Mouse (Mus musculus): ENCODE data around the gene Sh3tc1.

Sh3tc1 gene

DNA sequence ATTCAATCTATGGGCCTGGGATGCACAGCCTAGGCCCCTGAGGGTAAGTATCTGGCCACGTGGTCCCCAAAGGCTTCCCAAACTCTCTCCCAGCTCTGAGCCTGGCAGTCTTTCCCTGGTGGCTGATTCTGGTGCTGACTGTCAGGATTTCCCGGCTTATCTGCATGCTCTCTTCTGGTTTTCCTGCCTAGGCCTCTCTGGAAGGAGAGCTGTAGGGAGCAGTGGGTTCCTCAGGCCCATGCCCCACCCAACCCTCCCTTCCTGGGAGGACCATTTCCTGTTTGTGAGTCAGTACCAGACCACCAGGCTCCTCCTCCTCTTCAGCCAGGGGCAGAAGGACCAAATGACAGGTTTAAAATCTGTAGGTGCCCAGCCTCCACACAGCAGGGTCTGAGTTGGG, 17.1 kb downstream of the Sh3tc1 start:
- DNase-seq (ENCODE audit: low read depth, low spot score) = no peak

DNA sequence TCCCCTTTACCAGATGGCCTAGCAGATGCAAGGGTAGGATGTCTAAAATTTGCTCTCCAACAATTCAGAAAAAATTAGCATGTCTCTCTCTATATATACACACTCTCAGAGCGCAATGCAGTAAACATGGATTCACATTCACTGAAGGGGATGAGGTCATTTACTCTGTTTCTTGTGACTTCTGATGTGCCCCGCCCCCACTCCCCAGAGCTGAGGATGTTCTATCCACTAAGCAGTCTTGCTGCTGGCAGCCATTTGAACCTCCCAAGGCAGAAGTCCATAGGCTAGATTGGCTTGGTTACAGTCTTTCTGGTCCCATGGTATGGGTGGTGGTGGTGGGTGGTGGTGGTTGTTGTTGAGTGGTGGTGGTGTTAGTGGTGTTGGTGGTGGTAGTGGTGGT, 17.9 kb downstream of the Sh3tc1 start:
- no peak for DNase-seq (ENCODE audit: low read depth, low spot score)

DNA sequence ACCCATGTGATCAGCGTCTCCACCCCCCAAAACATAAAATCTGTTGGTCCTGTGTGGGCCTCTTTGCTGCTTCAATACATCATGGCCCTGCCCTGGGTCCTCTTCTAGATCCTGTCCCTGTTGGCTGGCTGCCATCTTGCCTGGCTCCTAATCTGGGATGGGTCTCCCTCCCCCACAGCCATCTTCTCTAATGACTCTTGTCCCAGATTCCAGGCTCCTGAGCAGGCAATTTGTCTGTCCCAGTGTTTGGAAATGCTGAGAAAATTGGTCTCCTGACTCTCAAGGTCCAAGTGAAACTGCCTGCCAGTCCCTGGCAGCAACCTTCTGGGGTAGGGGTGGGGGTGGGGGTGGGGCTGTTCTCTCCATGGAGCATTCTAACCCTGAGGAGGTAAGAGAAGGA, 19.9 kb downstream of the Sh3tc1 start:
- DNase-seq (ENCODE audit: low read depth, low spot score) = peak; percentile 44

DNA sequence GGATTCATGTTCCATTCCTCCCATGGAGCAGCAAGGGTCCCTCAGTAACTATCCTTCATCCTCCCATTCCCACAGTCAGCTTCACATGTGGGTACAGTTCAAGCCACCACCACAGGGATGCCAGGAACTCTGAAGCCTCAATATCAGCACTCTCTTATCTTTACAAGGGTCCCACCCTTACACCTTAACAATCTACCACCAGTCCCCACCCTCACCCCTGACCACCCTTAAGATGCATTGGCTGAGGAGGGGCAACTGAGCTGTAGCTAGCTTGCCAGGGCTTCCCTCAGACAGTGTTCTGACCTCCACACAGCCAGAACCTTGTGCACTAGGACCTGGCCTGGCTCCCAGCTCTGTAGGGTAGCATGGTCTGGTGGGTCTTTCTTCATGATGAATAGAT, 20.4 kb downstream of the Sh3tc1 start:
- no peak for DNase-seq (ENCODE audit: low read depth, low spot score)

DNA sequence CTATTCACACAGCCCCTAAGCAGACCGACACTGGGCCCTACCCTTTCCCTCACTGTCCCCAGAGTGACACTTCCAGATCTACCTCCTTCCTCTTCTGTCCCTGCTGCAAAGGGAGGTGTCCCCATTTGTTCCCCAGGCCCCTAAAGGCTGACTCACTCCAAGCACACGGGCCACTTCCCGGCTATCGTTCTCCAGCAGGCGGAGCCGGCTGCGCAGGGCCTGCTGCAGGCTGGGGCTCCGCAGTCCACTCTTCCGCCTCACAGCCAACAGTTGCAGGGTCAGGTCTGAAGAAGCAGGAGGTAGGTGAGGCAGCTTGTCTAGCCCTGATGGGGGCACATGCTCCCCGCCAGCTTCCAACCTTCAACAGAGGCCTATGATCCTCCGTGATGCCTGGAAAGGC, 21.0 kb downstream of the Sh3tc1 start:
- no peak for DNase-seq (ENCODE audit: low read depth, low spot score)

DNA sequence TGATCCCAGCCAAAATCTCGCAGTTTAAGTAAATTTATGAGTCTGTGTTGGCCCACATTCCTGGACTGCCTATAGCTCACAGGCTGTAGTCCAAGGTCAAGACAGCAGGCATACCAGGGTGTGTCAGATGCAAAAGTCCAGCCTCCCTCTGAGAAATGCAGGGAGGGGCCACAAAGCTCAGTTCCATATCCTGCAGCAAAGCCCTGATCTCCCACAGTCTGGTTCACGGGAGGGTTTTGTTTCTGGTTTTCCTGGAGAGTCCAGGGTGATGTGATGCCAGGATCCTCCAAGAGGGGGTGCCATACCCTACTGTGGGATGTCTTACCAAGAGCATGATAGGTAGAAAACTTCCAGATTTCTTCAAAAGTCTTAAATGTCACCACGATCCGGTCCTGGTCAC, 21.8 kb downstream of the Sh3tc1 start:
- peak; percentile 62 for DNase-seq (ENCODE audit: low read depth, low spot score)

DNA sequence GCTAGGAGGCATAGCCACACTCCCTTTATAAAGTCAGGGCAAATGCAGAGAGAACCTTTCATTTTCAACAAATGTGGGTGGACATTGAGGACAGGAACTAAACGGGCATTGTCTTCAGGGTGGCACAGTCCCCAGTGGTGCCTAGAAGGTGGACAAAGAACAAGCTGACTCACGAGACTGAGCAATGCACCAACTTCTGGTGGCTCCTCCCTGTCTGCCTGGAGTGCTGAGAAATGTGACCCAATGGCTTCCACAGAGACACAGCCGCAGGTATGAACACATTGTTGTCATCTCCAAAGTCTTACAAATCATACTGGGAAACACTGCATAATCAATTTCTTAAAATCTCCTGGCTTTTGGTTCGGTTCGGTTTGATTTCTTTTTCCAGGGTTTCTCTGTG, 22.3 kb downstream of the Sh3tc1 start:
- no peak for DNase-seq (ENCODE audit: low read depth, low spot score)

DNA sequence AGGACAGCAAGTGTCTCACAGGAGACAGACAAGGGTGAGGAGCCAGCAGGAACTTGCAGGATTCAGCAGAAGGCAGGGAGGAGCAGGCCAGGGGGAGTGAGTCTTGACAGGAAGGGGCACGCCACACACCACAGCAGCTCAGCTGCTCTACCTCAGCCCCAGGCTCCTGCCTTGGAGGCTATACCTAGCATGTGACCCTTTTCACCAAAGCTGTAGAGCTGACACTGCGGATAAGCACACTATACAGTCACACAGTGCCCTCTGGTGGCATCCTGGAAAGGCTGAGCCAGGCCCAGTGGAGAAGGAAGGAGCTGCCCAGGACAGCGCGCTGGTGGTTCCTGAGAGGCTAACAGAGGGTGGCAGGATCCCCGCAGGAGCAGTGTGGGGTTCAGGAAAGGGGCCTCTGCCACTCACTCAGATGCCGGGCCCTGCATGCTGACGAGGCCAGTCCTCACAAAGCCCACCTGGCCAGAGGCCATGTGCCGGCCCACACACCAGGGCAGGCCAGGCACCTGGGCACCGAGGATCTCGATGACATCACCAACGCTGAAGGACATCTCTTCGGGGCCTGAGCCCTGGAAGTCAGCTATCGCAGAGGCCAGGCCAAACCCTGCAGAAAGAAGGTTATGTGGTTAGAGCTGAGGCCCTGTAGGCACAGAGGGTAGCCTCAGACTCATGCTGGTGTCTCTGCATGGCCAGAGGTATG, 26.0 kb downstream of the Sh3tc1 start:
- peak; percentile 88 for DNase-seq (ENCODE audit: low read depth, low spot score)

DNA sequence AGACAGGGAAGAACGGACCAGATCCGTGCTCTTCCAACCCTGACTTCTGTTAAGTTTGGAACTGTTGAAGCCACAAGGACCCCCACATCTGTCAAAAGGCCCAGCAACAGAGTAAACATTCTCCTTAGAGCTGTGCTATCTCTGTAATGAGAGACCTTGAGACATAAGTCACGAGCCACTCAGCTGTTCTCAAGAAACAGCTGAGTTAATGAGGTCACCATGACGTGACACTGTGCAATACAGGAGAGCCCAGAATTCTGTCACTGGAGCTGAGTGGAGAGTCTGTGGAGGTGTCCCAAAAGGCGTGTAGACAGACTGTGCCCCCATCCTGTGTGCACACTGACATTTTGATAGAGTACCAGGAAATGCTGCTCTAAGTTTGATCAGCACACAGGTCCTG, 27.3 kb downstream of the Sh3tc1 start:
- DNase-seq (ENCODE audit: low read depth, low spot score) = no peak

DNA sequence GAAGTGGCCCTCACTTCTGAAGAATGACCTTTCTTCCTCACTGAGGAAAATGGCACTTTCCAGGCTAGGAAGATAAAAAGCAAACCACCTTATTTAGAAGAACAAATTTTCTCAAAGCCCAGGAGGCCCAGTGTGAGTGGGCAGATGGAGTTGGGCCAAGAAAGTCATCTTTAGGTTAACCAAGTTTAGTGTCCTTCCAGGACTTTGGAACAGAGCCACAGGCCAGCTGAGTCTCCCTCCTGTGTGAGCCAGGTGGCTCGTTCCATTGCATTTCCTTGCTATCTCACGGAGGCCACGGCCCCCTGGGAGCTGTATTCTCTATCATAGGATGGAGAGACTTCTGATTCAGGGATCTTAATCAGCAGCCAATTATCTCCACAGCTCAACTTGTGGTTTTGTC, 28.9 kb downstream of the Sh3tc1 start:
- no peak for DNase-seq (ENCODE audit: low read depth, low spot score)

DNA sequence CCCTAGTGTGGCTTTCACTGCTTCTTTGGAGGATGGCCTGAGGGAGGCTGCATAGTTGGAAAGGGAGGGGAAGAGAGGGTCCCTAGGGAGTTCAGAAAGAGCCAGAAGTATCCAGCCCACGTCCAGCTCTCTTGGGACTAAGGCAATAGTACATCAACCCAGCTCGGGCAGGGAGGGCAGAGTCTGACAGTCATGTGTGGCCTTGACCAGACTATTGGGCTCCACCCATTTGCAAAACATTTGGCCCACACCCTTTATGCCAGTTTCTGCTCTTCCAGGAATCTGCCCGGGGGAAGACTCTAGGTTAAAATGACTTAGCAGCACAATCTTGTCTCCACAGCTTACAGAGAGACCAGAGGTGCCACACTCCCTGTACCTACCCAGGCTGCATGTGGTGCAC, 29.3 kb downstream of the Sh3tc1 start:
- no peak for DNase-seq (ENCODE audit: low read depth, low spot score)

DNA sequence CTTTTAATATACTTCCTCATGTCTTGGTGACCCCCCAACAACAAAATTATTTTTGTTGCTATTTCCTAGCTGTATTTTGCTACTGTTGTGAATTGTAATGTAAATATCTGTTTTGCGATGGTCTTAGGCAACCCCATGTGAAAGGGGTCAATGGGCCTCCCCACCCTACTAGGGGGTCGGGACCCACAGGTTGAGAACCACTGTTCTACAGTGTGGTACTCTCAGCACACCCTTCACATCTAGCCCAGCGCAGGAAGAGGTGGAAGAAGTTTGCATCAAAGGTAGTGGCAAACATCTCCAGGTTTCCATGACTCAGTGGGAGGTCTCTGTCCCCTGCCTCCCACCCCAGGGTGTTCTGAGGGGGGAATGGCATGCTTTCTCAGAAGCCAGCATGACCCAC, 34.4 kb downstream of the Sh3tc1 start:
- DNase-seq (ENCODE audit: low read depth, low spot score) = no peak

DNA sequence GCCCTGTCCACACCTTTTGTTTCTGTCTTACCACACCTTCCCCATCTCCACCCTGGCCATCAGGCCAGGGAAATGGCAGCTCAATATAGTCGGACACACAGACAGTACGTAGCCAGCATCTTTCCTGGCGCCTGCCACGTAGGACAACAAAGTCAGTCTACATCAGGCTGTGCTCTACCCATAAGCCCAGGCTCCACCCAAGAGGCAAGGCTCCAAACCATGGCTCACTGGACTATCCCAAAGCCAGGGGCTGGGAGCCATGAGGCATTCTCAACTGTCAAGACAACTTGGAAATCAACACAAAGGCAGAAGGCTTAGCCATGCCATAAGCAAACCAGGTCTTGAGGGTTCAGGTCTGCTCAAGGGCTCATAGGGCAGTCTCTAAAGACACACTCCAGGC, 36.0 kb downstream of the Sh3tc1 start:
- no peak for DNase-seq (ENCODE audit: low read depth, low spot score)

DNA sequence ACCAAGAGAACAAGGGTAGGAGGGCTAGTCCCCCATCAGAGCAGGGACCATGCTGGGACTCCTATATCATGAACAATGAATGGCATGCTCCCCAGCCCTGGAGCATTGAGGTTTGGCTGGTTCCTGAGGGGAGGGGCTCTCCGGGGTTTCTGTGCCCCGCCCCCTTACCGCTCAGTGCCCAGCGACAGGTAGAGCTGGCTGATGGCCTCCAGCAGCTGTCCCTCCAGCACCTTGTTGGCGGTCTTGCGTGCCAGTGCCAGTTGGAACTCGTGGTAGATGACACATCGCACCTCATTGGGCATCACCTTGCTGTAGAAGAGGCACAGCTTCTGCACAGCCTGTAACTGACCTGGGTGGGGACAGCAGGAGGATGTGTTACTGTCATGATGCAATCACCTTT, 36.6 kb downstream of the Sh3tc1 start:
- no peak for DNase-seq (ENCODE audit: low read depth, low spot score)

DNA sequence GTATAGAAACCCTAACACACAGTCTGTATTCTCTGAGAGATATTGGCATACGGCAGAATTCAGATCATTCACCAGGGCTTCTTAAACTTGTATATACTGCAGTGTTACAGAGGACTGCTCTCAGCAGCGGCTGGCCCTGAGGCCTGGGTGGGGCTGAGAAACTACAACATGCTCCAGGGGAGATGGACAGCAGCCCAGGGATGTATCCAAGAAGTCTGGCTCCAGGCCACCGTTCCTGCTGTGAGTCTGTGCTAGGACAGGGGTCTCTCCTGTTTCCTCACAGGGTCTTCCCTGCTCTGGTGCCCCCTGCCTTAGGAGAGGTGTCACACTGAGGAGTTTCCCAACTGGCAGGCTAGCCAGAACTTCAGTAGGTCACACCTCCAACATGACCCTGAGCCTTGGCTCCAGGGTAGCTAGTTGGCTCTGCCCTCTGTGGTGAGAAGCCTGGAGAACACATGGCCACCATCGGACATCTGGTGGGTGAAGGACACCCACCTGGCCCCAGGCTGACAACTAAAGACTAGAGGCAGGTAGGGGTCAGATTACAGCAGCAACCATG, 37.1 kb downstream of the Sh3tc1 start:
- no peak for DNase-seq (ENCODE audit: low read depth, low spot score)

DNA sequence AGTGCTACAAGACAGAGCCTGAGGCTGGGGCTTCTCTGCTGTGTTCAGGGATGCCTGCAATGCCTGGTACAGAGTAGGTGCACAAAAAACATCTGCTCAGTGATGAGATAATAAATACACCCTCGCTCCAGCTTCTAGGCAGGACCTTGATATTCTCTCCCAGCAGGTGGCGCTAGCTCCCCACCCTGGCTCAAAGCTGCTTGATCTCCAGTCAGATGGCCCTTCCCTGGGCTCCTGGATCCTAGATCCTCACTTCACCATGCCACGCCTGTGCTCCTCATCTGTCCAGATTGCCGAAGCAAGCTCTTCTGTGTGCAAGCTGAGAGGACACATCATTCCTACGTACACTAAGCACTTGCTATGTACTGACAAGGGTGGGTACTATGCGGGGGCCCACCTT, 38.7 kb downstream of the Sh3tc1 start:
- DNase-seq (ENCODE audit: low read depth, low spot score) = peak; percentile 84

DNA sequence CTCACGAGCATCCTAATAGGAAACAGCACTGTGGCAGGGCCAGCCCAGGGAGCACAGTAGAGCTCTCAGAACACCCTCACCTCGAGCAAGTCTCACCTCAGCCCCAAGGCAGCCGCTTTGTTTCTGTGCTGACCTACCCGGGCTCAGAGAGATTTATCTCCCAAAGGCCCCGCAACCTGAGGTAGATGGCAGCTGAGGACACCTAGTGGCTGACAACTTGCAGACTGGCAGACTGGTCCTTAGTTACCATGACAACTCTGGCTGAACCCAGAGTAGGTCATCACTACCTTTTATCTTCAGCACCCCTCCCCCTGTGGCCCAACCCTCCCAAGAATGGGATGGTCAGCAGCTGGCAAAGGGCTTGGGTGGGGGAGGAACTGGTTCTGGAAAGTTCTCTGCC, 44.0 kb downstream of the Sh3tc1 start:
- peak; percentile 78 for DNase-seq (ENCODE audit: low read depth, low spot score)

DNA sequence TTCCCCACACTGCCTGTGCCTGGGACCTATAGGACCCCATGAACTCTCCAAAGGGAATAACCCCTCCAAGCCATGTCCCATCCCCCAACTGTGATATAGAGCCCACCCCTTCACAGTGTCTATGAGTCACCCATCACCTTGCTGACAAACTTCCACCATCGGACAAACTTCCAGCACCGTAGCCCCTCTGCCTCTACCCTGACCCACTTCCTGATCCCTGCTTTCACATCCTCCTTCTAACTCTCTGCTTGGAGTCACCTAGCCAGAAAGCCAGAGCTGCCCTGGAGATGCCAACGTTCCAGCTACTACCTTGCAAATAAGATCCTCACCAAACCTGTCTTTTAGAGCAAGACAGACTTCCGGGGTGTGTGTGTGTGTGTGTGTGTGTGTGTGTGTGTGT, 46.1 kb downstream of the Sh3tc1 start:
- no peak for DNase-seq (ENCODE audit: low read depth, low spot score)

DNA sequence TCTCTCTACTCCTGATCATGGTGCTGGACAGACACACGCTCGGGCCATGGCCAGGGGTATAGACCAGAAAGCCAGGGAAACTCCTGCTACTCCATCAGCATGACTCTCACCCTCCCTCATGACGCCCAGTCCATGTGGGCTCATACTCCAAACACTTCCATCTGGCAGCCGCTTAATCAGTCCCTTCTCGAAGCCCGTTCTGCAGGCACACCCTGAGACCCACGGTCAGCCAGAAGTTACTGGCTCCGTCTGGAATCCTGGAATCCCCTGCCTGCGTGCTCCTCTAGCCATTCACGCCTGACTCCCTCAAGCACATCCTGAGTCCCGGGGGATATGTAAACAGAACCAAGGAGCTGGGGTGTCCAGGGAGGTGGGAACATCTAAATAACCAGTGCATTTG, 48.5 kb downstream of the Sh3tc1 start:
- DNase-seq (ENCODE audit: low read depth, low spot score) = no peak

DNA sequence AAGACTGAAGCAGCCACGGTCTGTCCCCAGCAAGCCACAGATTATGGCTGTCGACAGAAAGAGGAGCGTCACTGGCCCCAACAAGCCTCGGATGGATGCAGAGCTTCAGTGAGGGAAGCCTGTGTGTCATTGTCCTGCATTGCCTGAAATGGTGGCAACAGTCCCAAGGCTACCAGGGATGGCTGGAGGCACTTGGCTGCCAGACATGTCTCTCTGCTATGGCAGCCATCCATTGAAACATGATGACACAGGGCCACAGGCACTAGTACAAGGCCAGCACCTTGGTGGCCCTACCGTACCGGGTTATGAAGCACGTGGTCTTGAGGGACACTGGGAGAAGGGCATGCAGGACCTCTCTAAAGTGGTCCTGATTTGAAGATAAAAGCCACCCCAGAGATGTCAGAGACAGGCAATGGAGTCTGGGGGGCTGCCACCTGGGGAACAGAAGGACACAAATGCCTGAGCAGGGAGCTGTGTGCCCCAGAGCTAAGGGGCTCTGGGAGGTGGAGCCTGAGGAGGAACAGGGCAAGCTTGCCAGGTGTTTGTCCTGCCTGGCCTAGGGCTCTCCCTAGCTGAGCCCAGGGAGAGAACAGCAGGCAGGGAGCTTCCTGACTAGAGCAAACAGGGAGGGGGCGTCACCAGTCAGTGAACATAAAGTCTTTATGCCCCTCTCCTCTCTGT, 49.2 kb downstream of the Sh3tc1 start:
- DNase-seq (ENCODE audit: low read depth, low spot score) = peak; percentile 12

DNA sequence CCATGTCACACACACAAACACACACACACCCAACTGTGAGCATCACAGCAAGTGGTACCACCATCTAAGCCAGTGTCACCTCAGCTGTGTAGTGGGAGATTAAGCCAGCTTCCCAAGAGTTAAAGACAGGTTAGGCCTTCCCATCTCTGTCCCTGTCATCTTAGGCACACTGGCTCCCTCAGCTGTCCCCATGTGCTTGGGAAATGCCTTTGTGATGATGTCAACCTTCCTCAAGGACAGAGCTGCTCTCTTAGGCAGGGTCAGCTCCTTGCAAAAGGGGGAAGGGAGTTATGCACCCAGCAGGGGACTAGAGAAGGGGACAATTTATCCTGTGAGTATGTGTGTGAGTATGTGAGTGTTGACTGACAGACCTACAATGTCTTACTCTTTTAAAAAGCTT, 50.4 kb downstream of the Sh3tc1 start:
- no peak for DNase-seq (ENCODE audit: low read depth, low spot score)

DNA sequence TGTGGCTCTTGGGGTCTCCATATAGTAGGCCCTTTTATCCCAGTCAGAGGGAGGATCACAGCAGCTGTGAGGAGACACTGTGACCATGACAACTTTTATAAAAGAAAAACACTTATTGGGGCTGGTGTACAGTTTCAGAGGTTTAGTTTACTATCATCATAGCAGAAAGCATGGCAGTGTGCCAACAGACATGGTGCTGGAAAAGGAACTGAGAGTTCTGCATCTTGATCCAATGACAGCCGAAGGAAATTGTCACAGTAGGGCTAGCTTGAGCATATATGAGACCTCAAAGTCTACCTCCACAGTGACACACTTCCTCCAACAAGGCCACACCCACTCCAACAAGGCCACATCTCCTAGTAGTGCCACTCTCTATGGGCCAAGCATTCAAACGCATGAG, 50.9 kb downstream of the Sh3tc1 start:
- DNase-seq (ENCODE audit: low read depth, low spot score) = no peak

DNA sequence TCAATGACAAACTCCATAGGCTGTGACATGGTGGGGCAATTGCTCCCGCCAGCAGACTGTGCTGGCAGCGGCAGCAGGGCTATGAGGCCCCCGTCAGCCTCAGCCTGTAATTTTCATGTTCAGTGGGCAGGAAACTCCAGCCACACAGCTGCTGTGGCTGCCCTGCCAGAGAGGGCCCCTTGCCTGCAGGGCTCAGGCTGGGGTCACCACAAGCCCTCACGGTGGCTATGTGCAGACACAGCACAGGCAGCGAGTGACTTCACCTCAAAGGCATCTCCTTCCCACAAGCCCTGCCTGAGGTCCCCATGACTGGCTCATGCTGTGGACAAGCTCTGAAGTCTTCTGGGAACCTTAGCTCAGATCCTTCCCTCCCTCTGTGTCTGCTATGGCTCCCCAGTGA, 52.7 kb downstream of the Sh3tc1 start:
- DNase-seq (ENCODE audit: low read depth, low spot score) = no peak

All from brain, adult 2 months (tissue).